Mouse (Mus musculus) heart, postnatal 14 days (tissue): ENCODE data around the gene Klhl32. TPM values are rescaled to one million over a fixed set of nuclear protein-coding genes. Genes with fewer than 3 reads are reported as not detected.
"Not testable (repeated sequence)": the region's sequence is repeated elsewhere in the genome, so short reads cannot be mapped to it uniquely, and the experiment has no call there.

Experiments used
- DNase-seq, 2 experiments: peaks; one replicate each; pipeline ENCODE4 v3.0.0; 2021 to 2022
- intact Hi-C: fragments of 180-260 bp; cut with DNase I; formaldehyde crosslinking; loops from one replicate; pipeline ENCODE4 v1.15.1; 2025
- long read RNA-seq, 2 experiments: library from polyadenylated mRNA; stranded (forward); transcript quantifications; one replicate each; pipeline ENCODE4 v2.0.0; 2021
- total RNA-seq, 2 experiments: library from RNA; stranded (reverse); gene quantifications; 2 replicates each; pipeline ENCODE4 v1.2.3; 2021

Klhl32 gene
- total RNA-seq: under 1 TPM; 0.88 TPM
- long read RNA-seq, experiment 1, full-length matches to known transcripts: 1 of 4 reads
- long read RNA-seq, experiment 1, partial matches to known transcripts: 1 of 4 reads
- long read RNA-seq, experiment 1, other reads (novel, unspliced or antisense): 2 of 4 reads
- long read RNA-seq, experiment 2, full-length matches to known transcripts: 2 of 3 reads
- long read RNA-seq, experiment 2, partial matches to known transcripts: 0 of 3 reads
- long read RNA-seq, experiment 2, other reads (novel, unspliced or antisense): 1 of 3 reads

GRCm38 (mm10) chr4:24850401-24851325, at the start of gene Klhl32:
TSS of gene Klhl32 (minus strand) at chr4:24851124.
- intact Hi-C loops: no loop called here
- DNase-seq: peak; percentile 64 to 75

DNA sequence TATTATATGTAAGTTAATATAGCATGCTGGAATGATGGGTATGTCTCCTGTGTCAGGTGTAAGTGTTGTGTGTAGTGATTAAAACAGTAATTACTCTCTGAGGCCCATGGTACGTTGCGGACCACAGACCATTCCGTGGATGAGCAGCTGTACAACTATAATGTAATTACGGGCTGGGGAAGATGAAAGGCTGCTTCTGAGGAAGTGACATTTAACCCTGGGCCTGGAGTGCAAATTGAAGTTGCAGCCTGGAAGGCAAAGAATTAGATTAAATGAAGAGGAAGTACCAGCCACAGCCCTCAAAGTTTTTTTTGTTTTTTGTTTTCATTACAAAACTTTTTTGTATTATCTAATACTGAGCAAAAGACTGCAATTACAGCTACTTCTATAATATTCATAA, 48.2 kb upstream of the Klhl32 start:
- intact Hi-C loops: loop anchor here (5.0 to 10.0 kb wide), 3 partner anchors 68 to 404 kb away; partner anchors contain the start of genes Gpr63, Mms22l and Ufl1
- no peak for DNase-seq

DNA sequence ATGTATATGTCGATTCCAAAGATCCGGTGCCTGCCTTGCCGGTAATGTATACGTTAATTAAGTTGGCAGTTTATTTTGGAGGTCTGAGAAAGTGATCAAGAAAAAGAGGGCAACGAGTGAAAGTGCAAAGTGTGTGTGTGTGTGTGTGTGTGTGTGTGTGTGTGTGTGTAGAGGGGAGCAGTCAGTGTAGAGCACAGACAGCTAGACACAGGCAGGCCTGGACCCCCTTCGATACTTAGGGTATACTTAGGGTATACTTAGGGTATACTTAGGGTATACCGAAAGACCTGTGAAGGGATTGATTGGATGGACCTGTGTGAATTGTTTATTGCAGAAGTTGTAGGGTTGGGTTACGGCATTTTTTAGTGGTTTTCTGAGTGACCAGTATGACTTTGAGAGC, 47.7 kb upstream of the Klhl32 start:
- intact Hi-C loops: loop anchor here (5.0 to 10.0 kb wide), 3 partner anchors 69 to 404 kb away; partner anchors contain the start of genes Gpr63, Mms22l and Ufl1
- no peak for DNase-seq

- intact Hi-C loops: loop anchor here (1.0 to 10.0 kb wide), 4 partner anchors 69 to 403 kb away; partner anchors contain the start of genes Gpr63, Mms22l and Ufl1
- peak; percentile 100 for DNase-seq
These were observed 47.1 kb upstream of the Klhl32 start, which contains the start of gene Ndufaf4 for GRCm38 (mm10) chr4:24897851-24898515. TSS of gene Ndufaf4 (plus strand) at chr4:24898083.

GRCm38 (mm10) chr4:24897351-24897750, 46.4 kb upstream of the Klhl32 start:
- intact Hi-C loops: loop anchor here (1.0 to 10.0 kb wide), 4 partner anchors 70 to 403 kb away; partner anchors contain the start of genes Gpr63, Mms22l and Ufl1
- DNase-seq: no peak

GRCm38 (mm10) chr4:24896829-24897228, 45.9 kb upstream of the Klhl32 start:
- intact Hi-C loops: loop anchor here (1.0 to 10.0 kb wide), 4 partner anchors 70 to 402 kb away; partner anchors contain the start of genes Gpr63, Mms22l and Ufl1

DNA sequence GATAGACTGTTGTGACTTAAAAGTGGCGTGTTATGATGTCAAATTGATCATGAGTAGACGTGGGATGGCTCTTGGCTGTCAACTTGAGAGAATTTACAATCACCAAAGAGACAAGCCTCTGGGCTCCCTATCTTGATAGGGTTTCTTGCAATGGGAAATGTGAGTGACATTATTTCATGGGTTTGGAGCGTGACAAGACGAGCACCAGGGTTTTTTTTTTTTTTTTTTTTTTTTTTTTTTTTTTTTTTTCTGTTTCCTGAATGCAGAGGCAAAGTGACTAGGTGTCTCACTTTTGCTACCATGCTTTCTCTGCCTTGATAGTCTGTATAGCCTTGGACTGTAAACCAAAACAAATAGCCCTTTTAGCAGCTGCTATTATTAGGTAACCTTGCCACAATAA, 43.7 kb upstream of the Klhl32 start:
- DNase-seq: no peak
- intact Hi-C loops: loop anchor here (5.0 to 10.0 kb wide), 3 partner anchors 73 to 400 kb away; partner anchors contain the start of genes Gpr63, Mms22l and Ufl1

More at GRCm38 (mm10) chr4:24896829-24897228, 45.9 kb upstream of the Klhl32 start:
- peak in 1 of 2 experiments; percentile 21 for DNase-seq

DNA sequence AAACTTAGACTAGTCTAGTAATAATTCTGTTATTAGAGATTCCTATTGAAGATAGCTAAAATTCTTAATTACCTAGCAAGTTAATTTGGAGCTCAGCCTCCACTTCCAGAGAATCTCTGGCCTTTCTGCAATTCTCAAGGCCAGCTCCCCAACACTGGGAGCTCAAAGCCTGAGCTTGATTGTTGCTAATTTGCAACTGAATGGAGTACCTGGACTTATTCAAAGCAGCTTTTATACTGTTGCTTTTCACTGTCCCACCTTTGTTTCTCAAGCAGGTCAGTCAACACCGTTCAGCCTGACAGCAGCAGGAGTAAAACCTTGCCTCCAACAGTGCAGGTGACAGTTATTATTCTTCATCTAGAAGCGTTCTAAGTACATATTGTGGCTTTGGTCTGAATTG, 41.4 kb upstream of the Klhl32 start:
- intact Hi-C loops: loop anchor here (10.0 kb wide), 2 partner anchors 393 to 397 kb away; partner anchors contain the start of genes Mms22l and Ufl1
- DNase-seq: not testable (repeated sequence)

- intact Hi-C loops, DNase-seq: not testable (repeated sequence)
These were observed 38.5 kb upstream of the Klhl32 start for GRCm38 (mm10) chr4:24889386-24889785.

- intact Hi-C loops: no loop called here
- DNase-seq: no peak
These were observed 18.3 kb upstream of the Klhl32 start for GRCm38 (mm10) chr4:24869230-24869629.

DNA sequence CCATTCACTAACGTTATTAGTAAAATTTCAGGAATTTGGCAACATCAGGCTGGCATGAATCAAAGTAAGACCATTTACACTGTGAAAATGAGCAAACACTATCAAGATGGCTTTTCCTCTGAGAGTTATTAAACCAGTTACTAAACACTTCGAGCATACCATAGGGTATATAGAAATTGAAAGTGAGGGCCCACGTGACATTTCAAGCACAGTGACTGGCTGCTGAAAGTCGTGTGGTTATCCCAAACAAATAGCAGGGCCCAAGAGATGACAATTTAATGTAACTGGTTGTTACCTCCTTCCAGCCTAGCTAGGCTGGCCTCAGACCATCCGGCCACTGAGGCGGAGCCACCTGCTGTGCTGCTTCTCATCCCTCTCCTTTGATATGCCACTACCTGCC, 14.8 kb upstream of the Klhl32 start:
- intact Hi-C loops: no loop called here
- DNase-seq: no peak

DNA sequence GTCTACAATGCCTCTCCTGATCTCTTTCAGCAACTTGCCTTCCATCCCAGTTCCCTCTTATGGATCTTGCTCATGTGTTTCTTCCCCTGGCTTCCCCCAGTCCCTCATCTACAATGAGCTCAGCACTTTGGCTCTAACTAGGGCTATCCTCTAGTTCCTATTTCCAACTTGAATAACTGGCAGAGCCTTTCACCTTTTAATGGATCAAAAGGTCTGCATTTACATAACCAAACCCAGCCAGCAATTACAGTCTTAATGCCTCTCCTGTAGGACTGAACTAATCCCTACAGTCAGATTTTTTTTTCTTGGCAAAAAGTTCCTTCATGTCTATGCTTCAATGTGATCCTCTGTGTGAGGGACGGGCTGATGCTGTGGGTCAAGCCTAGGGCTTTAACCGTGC, 3.5 kb downstream of the Klhl32 start:
- DNase-seq: no peak
- intact Hi-C loops: no loop called here

- intact Hi-C loops: no loop called here
These were observed 5.4 kb downstream of the Klhl32 start for GRCm38 (mm10) chr4:24845546-24845945.

GRCm38 (mm10) chr4:24838567-24838966, 12.4 kb downstream of the Klhl32 start:
- no peak for DNase-seq
- intact Hi-C loops: no loop called here

More at GRCm38 (mm10) chr4:24845546-24845945, 5.4 kb downstream of the Klhl32 start:
- no peak for DNase-seq

GRCm38 (mm10) chr4:24835555-24835954, 15.4 kb downstream of the Klhl32 start:
- intact Hi-C loops: no loop called here
- DNase-seq: no peak

DNA sequence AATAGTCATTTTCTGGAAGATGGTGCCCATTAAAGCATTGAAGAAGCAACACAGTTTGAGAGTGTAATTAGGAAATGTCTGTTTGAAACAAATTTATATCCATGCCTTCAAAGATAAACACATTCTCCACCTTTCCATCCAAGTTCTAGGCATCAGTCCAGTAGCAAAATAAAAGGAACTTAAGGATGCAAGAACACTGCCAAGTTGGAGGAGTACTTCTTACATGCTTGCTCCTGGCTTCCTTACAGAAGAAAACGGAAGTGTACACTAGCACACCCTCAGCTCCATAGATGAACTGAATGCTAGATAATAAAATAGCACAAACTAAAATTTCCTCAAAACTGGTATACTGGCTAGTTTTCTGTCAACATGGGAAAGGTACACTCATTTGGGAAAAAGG, 42.6 kb downstream of the Klhl32 start:
- DNase-seq: no peak
- intact Hi-C loops: no loop called here

DNA sequence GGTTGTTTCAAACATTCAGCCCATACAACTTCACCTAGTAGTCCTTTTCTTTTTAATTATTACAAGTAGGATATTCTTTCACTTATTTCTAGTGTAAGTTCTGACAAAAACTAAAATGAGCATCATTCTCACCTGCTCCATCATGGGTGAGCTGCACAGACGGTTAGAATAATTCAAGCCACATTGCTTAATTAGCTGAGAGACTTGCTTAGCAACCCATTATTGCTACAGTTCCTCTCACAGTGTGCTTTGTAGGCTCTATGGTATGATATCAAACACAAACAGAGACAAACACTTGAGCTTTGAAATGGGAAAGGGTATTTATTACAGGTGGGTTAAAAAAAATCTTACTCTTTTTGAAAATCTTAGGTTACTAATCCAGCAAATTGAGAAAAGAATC, 49.0 kb downstream of the Klhl32 start:
- DNase-seq: no peak
- intact Hi-C loops: no loop called here

DNA sequence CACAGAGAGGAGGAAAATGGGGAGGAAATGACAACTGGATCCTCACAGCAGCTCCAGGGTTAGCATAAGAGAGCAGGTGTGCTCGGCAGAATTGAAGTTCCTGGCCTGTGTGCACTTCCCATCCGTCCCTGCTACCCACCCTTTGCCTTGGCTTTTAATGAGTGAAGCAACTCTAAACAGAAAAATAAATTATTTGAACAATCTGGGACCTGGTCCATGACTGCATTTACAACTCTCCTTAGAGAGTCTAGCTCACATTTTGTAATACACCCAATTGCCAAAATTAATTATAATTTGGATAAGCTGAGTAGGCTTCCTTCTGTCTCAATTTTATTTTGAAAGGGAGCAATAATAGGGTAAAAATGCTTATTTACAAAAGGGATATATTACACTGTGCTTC, 49.6 kb downstream of the Klhl32 start:
- no peak for DNase-seq
- intact Hi-C loops: no loop called here

DNA sequence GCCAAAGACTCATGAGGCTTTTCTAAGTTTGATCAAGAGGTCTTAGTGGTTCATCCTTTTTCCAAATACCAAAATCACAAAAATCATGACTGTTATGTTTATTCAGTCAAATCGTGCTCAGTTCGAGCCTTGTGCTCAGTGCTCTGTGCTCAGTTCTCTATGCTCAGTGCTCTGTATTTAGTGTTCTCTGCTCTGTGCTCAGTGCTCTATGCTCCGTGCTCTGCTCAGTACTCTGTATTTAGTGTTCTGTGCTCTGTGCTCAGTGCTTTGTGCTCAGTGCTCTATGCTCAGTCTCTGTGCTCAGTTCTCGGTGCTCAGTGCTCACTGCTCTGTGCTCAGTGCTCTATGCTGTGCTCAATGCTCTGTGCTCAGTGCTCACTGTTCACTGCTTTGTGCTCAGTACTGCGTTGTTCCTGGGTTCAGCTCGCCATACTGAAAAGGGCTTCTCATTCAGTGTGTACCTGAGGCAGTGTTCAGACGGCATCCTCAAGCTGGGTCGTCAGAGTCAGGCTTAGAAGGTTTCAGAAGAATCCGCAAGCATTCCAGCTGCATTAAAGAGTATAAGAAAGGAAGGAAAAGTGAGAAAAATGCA, 50.5 kb downstream of the Klhl32 start:
- no peak for DNase-seq
- intact Hi-C loops: no loop called here

DNA sequence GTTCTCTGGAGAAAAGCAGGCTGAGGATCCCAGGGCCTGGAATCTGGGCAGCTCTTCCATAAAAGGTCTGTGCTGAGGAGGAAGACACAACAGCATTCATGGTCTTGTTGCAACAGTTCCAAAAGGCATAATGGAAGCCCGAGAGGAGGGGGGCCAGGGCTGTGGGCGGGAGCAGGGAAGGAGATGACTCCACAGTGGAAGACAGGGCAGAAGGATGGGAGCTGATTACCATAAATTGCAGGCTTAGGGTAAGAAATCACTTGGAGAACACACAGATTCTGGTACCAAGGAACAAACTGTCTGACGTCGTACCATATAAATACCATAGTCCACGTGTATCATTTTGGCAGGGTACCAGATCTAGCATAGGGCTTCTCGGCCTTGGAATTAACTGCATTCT, 51.9 kb downstream of the Klhl32 start:
- intact Hi-C loops: no loop called here
- DNase-seq: no peak
